Mouse (Mus musculus) small intestine, adult 2 months (tissue): ENCODE data around the gene Olfr894. TPM values are rescaled to one million over a fixed set of nuclear protein-coding genes. Genes with fewer than 3 reads are reported as not detected.
"Not testable (repeated sequence)": the region's sequence is repeated elsewhere in the genome, so short reads cannot be mapped to it uniquely, and the experiment has no call there.

ENCODE experiments used
- H3K27ac ChIP-seq: fragments of 200-500 bp; 2 replicates; pipeline ENCODE4 v1.5.1; 2012; ENCODE audit warnings: low read depth, low read length, control low read depth, inconsistent platforms; ENCODE audit not compliant: insufficient read depth
- H3K27me3 ChIP-seq: fragments of 200-500 bp; 2 replicates; pipeline ENCODE4 v1.6.1; 2012; ENCODE audit warnings: mild to moderate bottlenecking, moderate library complexity, low read length, inconsistent platforms; ENCODE audit not compliant: control insufficient read depth, insufficient read depth
- H3K36me3 ChIP-seq: fragments of 200-500 bp; 2 replicates; pipeline ENCODE4 v1.6.1; 2012; ENCODE audit warnings: mild to moderate bottlenecking, low read length, control low read depth, inconsistent platforms; ENCODE audit not compliant: control insufficient read depth, insufficient read depth
- H3K4me1 ChIP-seq: fragments of 200-500 bp; 2 replicates; pipeline ENCODE4 v1.6.1; 2012; ENCODE audit warnings: low read length, inconsistent platforms, mixed read lengths; ENCODE audit not compliant: control insufficient read depth, insufficient read depth, insufficient read length
- H3K4me3 ChIP-seq: fragments of 200-500 bp; 2 replicates; pipeline ENCODE4 v1.5.1; 2012; ENCODE audit warnings: low read depth, mild to moderate bottlenecking, control low read depth, inconsistent platforms, low read length, moderate library complexity
- CTCF ChIP-seq: fragments of 200-500 bp; IDR thresholded peaks from 2 replicates; pipeline ENCODE4 v1.5.1; 2012; ENCODE audit warnings: low read depth, mild to moderate bottlenecking, control low read depth, inconsistent platforms, low read length, moderate library complexity, mixed read lengths; ENCODE audit not compliant: insufficient replicate concordance, insufficient read length; ENCODE audit errors: extremely low read depth
- POLR2A ChIP-seq: fragments of 200-500 bp; IDR thresholded peaks from 2 replicates; pipeline ENCODE4 v1.6.1; 2012; ENCODE audit warnings: low read depth, mild to moderate bottlenecking, control low read depth, inconsistent platforms, low read length, moderate library complexity
- WGBS: fragments of 180-500 bp; shearing (Covaris S2); methylation state at CpG from one replicate; pipeline ENCODE4 v1.1.7; 2018; 5-methylcytosine and 5-hydroxymethylcytosine counted together
- polyA plus RNA-seq: library from polyadenylated mRNA; depleted of rRNA; stranded (reverse); fragments of >200 nt; gene quantifications from 2 replicates; pipeline ENCODE4 v1.2.3, GENCODE M21; 2012; rRNA removed

The Olfr894 gene
- polyA plus RNA-seq, result not detected in 2 replicates

- H3K4me3 ChIP-seq, result no peak within 1 kb of the TSS
- no peak for TF ChIP-seq POLR2A
- no peak for TF ChIP-seq CTCF
- no peaks in the 10 kb centered on the region for H3K4me1 ChIP-seq
- H3K27ac ChIP-seq, result no peak within 1 kb of the TSS
- no peaks in the 10 kb centered on the region for H3K27me3 ChIP-seq
- H3K36me3 ChIP-seq, result no peaks in the 10 kb centered on the region
Observed at GRCm38 (mm10) chr9:38217755-38218154, at the start of gene Olfr894. TSS of gene Olfr894 (plus strand) at chr9:38218055.

DNA sequence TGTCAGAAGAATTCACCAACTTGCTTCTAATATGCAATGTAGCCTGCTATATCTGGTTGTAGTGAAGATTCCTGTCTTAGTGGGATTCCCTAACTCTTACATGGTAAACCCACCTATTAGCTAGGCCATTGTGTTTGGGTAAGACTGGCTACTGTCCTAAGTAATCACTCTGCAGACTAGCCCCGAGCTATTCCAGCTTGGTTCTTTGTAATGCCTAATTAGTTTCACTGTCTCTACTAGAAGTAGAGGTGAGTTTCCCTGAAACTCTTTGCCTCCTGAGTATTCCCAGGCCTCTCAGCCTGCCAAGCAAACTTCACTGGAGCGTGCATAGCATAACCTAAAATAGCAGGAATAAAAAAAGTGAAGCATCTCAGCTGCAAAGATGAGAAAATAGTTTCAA lies 49.5 kb upstream of the Olfr894 start:
- H3K4me1 ChIP-seq, H3K27ac ChIP-seq, H3K36me3 ChIP-seq, H3K27me3 ChIP-seq, H3K4me3 ChIP-seq: not testable (repeated sequence)
- WGBS, result 40% methylated on average over 2 of the region's 2 CpGs

DNA sequence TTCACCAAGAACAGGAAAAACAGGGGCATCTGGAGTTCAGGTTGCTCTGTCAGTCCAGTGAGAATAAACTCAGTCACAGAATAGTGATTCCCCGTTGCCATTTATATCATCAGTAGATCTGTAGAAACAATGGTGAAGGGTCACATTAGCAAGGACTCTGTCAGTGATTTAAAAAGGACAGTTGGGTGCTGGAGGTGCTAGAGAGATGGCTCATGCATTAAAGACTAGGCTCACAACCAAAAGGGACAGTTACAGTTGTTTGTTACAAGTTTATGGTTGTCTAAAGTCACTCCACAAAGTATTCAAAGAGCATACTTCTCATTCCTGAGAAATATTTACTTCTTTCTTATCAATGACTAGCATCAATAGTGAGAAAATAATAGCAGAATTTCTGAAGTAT lies 37.1 kb upstream of the Olfr894 start, which contains the start of gene Olfr891:
Gene Olfr891 (minus strand): TSS at position 101 of the 400 bp plus-strand sequence.
- no peak for TF ChIP-seq CTCF
- no peak for TF ChIP-seq POLR2A
- no peaks in the 10 kb centered on the region for H3K4me1 ChIP-seq
- H3K27me3 ChIP-seq, result no peaks in the 10 kb centered on the region
- H3K4me3 ChIP-seq, result no peak within 1 kb of the TSS
- no peak within 1 kb of the TSS for H3K27ac ChIP-seq
- H3K36me3 ChIP-seq, result no peaks in the 10 kb centered on the region
- WGBS, result 76% methylated on average over 1 of the region's 1 CpGs

DNA sequence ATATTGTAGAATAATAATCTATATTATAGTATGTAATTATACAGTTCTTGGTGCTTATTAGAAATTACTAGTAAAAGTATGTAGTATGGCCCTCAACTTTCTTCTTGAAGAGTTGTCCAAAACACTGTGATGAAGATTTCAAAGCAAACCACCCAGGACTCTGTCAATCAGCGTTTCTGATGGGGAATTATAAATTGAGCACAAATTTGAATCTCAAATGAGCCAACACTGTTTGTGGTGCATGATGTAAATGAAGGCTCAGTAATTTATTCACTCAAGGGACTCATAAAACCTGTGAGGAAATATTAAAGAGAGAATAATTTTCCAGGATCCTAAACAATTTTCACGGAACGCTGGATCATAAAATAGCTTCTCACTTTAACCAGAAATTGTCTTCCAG lies 9.8 kb upstream of the Olfr894 start, which contains the start of gene Olfr893:
Gene Olfr893 (plus strand): TSS at position 301 of the 400 bp plus-strand sequence.
- Histone ChIP-seq H3K27me3 (no peaks in the 10 kb centered on the region), H3K36me3 (no peaks in the 10 kb centered on the region), H3K4me3 (no peak within 1 kb of the TSS), H3K4me1 (no peaks in the 10 kb centered on the region), H3K27ac (no peak within 1 kb of the TSS)
- 85% methylated on average over 3 of the region's 3 CpGs for WGBS
- TF ChIP-seq CTCF (no peak), POLR2A (no peak)

GRCm38 (mm10) chr9:38252474-38252873 lies 34.6 kb downstream of the Olfr894 start, which contains the start of gene Olfr143:
TSS of gene Olfr143 (plus strand) at chr9:38252774.
- Histone ChIP-seq H3K4me3 (no peak within 1 kb of the TSS), H3K27me3 (no peaks in the 10 kb centered on the region), H3K27ac (no peak within 1 kb of the TSS), H3K36me3 (no peaks in the 10 kb centered on the region), H3K4me1 (no peaks in the 10 kb centered on the region)
- TF ChIP-seq POLR2A, result no peak
- no peak for TF ChIP-seq CTCF

- Histone ChIP-seq H3K27ac (no peak within 1 kb of the TSS), H3K27me3 (no peaks in the 10 kb centered on the region), H3K36me3 (no peaks in the 10 kb centered on the region), H3K4me1 (no peaks in the 10 kb centered on the region), H3K4me3 (no peak within 1 kb of the TSS)
- no peak for TF ChIP-seq CTCF
- no peak for TF ChIP-seq POLR2A
Observed at GRCm38 (mm10) chr9:38267551-38267950, 49.7 kb downstream of the Olfr894 start, which contains the start of gene Olfr895. TSS of gene Olfr895 (plus strand) at chr9:38267851.

Other genes with a start within 250 kb of the Olfr894 start
- gene Olfr881, start 226.2 kb upstream of the Olfr894 start, polyA plus RNA-seq, result not detected in 2 replicates
- not detected in 2 replicates for gene Olfr883, start 192.2 kb upstream of the Olfr894 start, polyA plus RNA-seq
- gene Olfr884, start 171.5 kb upstream of the Olfr894 start, polyA plus RNA-seq, result not detected in 2 replicates
- gene Olfr885, start 156.7 kb upstream of the Olfr894 start, polyA plus RNA-seq, result not detected in 2 replicates
- not detected in 2 replicates for gene Olfr887, start 134.0 kb upstream of the Olfr894 start, polyA plus RNA-seq
- gene Olfr888, start 109.9 kb upstream of the Olfr894 start, polyA plus RNA-seq, result not detected in 2 replicates
- gene Olfr889, start 102.9 kb upstream of the Olfr894 start, polyA plus RNA-seq, result not detected in 2 replicates
- gene Olfr890, start 75.5 kb upstream of the Olfr894 start, polyA plus RNA-seq, result not detected in 2 replicates
- gene Olfr891, start 37.2 kb upstream of the Olfr894 start, polyA plus RNA-seq, result not detected in 2 replicates
- not detected in 2 replicates for gene Olfr893, start 9.7 kb upstream of the Olfr894 start, polyA plus RNA-seq
- gene Olfr143, start 34.7 kb downstream of the Olfr894 start, polyA plus RNA-seq, result not detected in 2 replicates
- not detected in 2 replicates for gene Olfr895, start 49.8 kb downstream of the Olfr894 start, polyA plus RNA-seq
- gene Olfr896-ps1, start 73.1 kb downstream of the Olfr894 start, polyA plus RNA-seq, result not detected in 2 replicates
- gene Olfr25, start 111.0 kb downstream of the Olfr894 start, polyA plus RNA-seq, result not detected in 2 replicates
- gene Olfr898, start 130.4 kb downstream of the Olfr894 start, polyA plus RNA-seq, result not detected in 2 replicates
- not detected in 2 replicates for gene Olfr250, start 148.8 kb downstream of the Olfr894 start, polyA plus RNA-seq
- gene Olfr251, start 159.0 kb downstream of the Olfr894 start, polyA plus RNA-seq, result not detected in 2 replicates
- not detected in 2 replicates for gene Olfr147, start 183.6 kb downstream of the Olfr894 start, polyA plus RNA-seq
- gene Olfr901, start 211.4 kb downstream of the Olfr894 start, polyA plus RNA-seq, result not detected in 2 replicates
- gene Olfr902, start 229.6 kb downstream of the Olfr894 start, polyA plus RNA-seq, result not detected in 2 replicates
- gene Olfr904, start 245.1 kb downstream of the Olfr894 start, polyA plus RNA-seq, result not detected in 2 replicates